Mouse (Mus musculus): ENCODE results near the gene Aacs.

The Aacs gene

DNA sequence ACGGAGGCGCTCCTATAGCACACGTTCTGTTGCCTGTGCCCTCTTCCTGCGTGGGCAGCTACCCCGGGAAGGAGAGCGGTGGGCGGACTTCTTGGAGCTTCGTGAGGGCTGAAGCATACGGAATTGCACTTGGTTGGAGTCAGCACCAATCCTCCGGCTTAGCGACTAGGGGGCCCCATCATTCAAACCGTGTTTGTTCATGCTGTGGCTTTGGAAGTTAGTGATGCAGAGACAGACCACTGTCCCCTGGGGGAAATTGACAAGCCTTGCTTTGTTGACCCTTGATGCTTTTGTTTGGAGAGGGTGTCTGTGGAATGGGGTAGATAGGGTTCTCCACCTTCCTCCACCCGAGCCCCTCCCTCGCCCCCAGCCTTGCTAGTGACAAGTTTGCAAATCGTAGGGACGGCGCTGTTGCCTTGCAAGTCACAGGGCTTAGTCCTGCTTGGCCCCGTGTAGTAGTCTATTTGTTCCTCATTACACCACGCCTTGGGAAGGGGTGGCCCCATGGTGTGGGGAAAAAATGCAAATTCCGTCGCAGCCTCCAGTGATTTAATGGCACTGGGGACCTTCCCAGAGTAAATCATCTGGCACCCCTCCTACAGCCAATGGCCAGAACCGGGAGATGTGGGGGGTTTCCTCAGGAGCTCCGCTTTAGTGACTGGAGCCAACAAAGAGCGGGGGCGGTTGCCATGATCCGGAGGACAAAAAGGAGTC, 59.2 kb downstream of the Aacs start:
- DNase-seq (ENCODE audit: low spot score in 2 of 2) = no peak

DNA sequence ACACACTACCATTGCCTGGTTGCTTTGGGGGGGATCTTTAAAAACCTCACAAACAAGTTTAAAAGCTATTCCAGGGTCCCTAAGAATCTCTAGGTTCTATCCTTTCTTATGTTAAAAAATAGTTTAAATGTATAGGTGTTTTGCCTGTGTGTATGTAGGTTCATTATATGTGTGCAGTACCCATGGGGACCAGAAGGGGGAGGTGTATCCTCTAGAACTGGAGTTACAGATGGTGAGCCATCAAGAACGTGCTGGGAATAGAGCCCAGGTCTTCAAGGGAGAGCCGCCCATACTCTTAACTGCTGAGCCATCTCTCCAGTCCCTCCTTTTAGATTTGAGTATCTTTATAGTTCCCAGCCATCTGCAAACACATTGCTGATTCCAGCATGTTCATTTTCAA, 69.5 kb downstream of the Aacs start:
- no peak for DNase-seq (ENCODE audit: low spot score in 2 of 2)

DNA sequence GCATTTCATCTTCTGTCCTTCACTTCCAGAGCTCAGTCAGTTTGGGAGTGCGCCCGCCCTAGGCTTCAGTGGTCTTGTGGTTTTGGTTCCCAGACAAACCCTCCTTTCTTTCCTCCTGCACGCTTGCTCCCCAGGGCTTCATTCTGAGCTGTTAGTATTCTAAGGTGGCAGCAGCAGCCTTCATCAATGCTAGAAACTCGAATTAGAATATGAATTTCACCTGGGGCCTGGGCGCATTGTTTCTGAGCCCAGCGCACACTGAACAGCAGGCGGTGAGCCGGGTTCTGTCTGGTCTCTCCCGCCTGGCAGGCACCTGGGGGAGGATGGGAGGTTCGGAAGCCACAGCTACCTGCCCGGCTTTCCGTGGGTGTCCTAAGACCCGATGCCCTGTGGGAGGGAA, 70.7 kb downstream of the Aacs start:
- DNase-seq (ENCODE audit: low spot score in 2 of 2) = no peak

DNA sequence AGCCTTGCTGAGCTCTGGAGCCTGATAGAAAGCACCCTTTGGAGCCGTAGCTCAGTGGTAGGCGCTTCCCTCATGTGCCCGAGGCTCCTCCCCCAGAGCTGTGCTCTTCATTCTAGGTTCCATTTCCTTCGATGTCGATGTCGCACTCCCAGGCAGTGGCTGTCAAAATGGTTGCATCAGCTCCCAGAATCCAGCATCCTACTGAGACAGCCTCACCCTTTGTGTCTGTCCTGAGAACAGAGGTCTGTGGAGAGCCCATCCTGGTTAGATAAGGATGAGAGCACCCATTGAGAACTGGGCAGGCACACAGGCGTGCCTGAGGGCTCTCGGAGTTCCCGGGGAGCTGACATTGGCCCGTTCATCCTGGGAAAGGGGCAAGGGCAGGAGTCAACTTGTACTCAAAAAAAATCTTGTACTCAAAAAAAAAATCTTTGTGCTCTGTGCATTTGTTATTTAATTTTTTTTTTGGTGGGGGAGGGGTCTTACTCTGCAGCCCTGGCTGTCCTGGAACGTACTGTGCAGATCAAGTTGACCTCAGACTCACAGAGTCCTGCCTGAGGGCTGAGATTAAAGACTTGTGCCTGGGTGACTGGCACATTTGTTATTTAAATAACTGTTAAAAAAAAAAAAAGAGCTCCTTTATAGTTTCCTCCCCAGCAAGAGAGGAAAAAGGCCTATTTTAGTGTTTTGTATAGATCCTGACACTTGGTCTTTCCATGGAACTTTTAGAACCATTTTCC, 74.3 kb downstream of the Aacs start:
- no peak for DNase-seq (ENCODE audit: low spot score in 2 of 2)

DNA sequence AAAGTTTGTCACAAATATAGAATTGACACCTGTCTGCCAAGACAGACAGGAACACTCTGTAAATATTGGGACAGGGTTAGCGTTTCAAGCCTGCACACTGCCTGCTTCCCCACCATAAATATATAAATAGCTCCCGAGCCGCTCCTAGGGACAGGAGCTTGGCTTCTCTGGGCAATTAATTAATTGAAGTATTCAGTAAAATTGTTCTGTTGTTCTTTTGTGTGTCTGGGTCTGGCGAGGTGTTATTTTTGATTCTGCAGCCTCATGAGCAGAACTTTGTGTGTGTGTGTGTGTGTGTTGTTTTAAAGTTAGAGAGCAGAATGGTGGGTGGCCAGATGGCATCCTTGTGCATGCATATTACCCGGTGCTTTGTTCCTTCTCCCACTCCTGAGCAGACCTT, 80.1 kb downstream of the Aacs start:
- DNase-seq (ENCODE audit: low spot score in 2 of 2) = no peak

DNA sequence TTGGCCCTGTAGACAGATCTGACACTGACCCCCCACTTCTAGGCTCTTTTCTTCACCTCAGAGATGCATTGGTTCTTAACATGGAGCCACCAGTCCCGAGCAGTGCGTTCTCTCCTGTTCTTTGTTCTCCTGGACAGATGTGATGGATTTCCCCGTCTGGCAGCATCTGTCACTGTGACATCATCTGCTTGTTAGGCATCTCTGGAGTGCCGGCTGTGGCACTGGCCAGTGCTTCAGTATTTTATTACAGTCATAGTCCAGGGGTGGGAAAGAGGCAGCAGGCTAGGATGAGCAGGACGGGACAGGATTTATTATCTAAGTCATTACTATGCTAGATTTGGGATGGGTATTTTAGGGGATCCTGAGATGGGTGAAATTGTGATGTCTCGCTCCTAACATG, 87.9 kb downstream of the Aacs start:
- DNase-seq (ENCODE audit: low spot score in 2 of 2) = no peak

DNA sequence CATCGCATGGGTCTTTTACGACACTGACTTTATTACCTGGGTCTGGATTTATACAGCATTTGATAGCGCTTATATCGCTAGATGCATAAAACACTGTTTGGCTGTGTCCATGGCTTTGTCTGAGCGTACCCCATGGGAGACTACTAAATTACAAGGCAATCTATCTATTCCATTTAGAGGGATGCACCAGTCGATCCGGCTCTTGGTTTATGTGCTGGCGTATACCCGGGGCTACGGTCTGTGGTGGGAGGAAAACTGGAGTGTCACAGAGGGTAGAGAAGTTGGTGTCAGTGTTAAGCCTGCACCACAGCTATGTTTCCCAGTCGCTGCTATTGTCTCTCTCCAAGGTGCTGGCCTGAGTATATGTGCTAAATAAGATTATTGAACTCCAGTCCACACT, 90.1 kb downstream of the Aacs start:
- DNase-seq (ENCODE audit: low spot score in 2 of 2) = no peak

Data from thymus, postnatal 10 days (tissue).